Mouse (Mus musculus) CH12.LX (cell line): Measurements from ENCODE around the gene Defb25. TPM values are rescaled to one million over a fixed set of nuclear protein-coding genes. Genes with fewer than 3 reads are reported as not detected.

Experiments
- DNase-seq: peaks from one replicate; pipeline ENCODE4 v3.0.0-alpha.2; 2013; ENCODE audit errors: extremely low read depth
- H3K27ac ChIP-seq: 2 replicates; pipeline ENCODE4 v1.5.1; 2012; ENCODE audit warnings: low read depth, mild to moderate bottlenecking, control low read depth, moderate library complexity; ENCODE audit not compliant: insufficient read depth
- H3K27me3 ChIP-seq: replicated peaks from 2 replicates; pipeline ENCODE3; 2012; ENCODE audit warnings: inconsistent platforms
- H3K36me3 ChIP-seq, 2 experiments: replicated peaks in 1 of 2; 2 replicates each; pipeline versions ENCODE3 to v1.6.1; 2012; ENCODE audit warnings: inconsistent platforms in 1 of 2, low read length in 1 of 2, mild to moderate bottlenecking in 1 of 2, mixed read lengths in 1 of 2, moderate library complexity in 1 of 2; ENCODE audit not compliant: control insufficient read depth in 1 of 2, insufficient read depth in 1 of 2
- H3K4me1 ChIP-seq, 2 experiments: 2 replicates each; pipeline ENCODE4 v1.6.1; 2012; ENCODE audit warnings: inconsistent platforms in 1 of 2, moderate library complexity in 1 of 2; ENCODE audit not compliant: insufficient read depth in 2 of 2, control insufficient read depth in 1 of 2
- H3K4me2 ChIP-seq: 2 replicates; pipeline ENCODE4 v1.6.1; 2012; ENCODE audit warnings: low read depth, mild to moderate bottlenecking, control low read depth; ENCODE audit not compliant: poor library complexity, insufficient read depth, severe bottlenecking
- H3K4me3 ChIP-seq, 3 experiments: fragments of 150-350 bp in 1 of 3; sonication (generic) in 1 of 3; replicated peaks in 1 of 3; 2 replicates each; pipeline versions ENCODE3 to v1.5.1; 2011 to 2012; ENCODE audit warnings: low read depth in 2 of 3, low read length in 2 of 3, mild to moderate bottlenecking in 2 of 3, moderate library complexity in 2 of 3, control low read depth in 1 of 3, improper control_type of control experiment in 1 of 3, inconsistent platforms in 1 of 3, mixed read lengths in 1 of 3; ENCODE audit not compliant: poor library complexity in 1 of 3
- H3K79me2 ChIP-seq: replicated peaks from 2 replicates; pipeline ENCODE4 v1.6.1; 2012; ENCODE audit warnings: mild to moderate bottlenecking, moderate library complexity; ENCODE audit not compliant: control insufficient read depth, poor library complexity, insufficient read depth, severe bottlenecking; ENCODE audit errors: extremely low read depth
- H3K9ac ChIP-seq: 2 replicates; pipeline ENCODE4 v1.6.1; 2012; ENCODE audit warnings: low read depth, mild to moderate bottlenecking, control low read depth, moderate library complexity; ENCODE audit not compliant: insufficient read depth
- H3K9me3 ChIP-seq: replicated peaks from 2 replicates; pipeline ENCODE3; 2012; ENCODE audit warnings: low read length, inconsistent platforms, mixed read lengths
- CHD1 ChIP-seq: IDR thresholded peaks from 2 replicates; pipeline ENCODE4 v1.6.1; 2012; ENCODE audit warnings: low read depth, low read length, improper control_type of control experiment, inconsistent platforms
- CHD2 ChIP-seq: IDR thresholded peaks from 2 replicates; pipeline ENCODE4 v1.6.1; 2011; ENCODE audit warnings: low read length, improper control_type of control experiment
- CTCF ChIP-seq, 2 experiments: IDR thresholded peaks in 1 of 2; conservative IDR thresholded peaks in 1 of 2; 2 replicates each; pipeline ENCODE4 v1.5.1; 2011 to 2012; ENCODE audit warnings: low read depth in 2 of 2, low read length in 2 of 2, improper control_type of control experiment in 1 of 2, inconsistent platforms in 1 of 2, mild to moderate bottlenecking in 1 of 2, moderate library complexity in 1 of 2
- E2F4 ChIP-seq: IDR thresholded peaks from 2 replicates; pipeline ENCODE4 v1.6.1; 2011; ENCODE audit warnings: low read depth, low read length, improper control_type of control experiment; ENCODE audit not compliant: insufficient replicate concordance
- ELF1 ChIP-seq: IDR thresholded peaks from 2 replicates; pipeline ENCODE4 v1.6.1; 2014; ENCODE audit warnings: low read depth, mild to moderate bottlenecking, inconsistent platforms, low read length, improper control_type of control experiment
- EP300 ChIP-seq: IDR thresholded peaks from 2 replicates; pipeline ENCODE4 v1.6.1; 2011; ENCODE audit warnings: low read length, improper control_type of control experiment
- GABPA ChIP-seq: IDR thresholded peaks from 2 replicates; pipeline ENCODE4 v1.6.1; 2012; ENCODE audit warnings: low read depth, low read length, improper control_type of control experiment, inconsistent platforms; ENCODE audit not compliant: insufficient replicate concordance
- IRF4 ChIP-seq: IDR thresholded peaks from 2 replicates; pipeline ENCODE4 v1.6.1; 2014; ENCODE audit warnings: low read depth, mild to moderate bottlenecking, inconsistent platforms, low read length, improper control_type of control experiment
- JUND ChIP-seq: conservative IDR thresholded peaks from 2 replicates; pipeline ENCODE4 v1.6.1; 2011; ENCODE audit warnings: low read depth, low read length, improper control_type of control experiment
- KAT2A ChIP-seq: IDR thresholded peaks from 2 replicates; pipeline ENCODE4 v1.6.1; 2012; ENCODE audit warnings: low read length, improper control_type of control experiment, inconsistent platforms; ENCODE audit not compliant: insufficient replicate concordance
- MAX ChIP-seq: IDR thresholded peaks from 2 replicates; pipeline ENCODE4 v1.6.1; 2011; ENCODE audit warnings: low read length, improper control_type of control experiment
- MAZ ChIP-seq: IDR thresholded peaks from 2 replicates; pipeline ENCODE4 v1.6.1; 2012; ENCODE audit warnings: low read depth, mild to moderate bottlenecking, inconsistent platforms, low read length, improper control_type of control experiment, moderate library complexity
- MEF2A ChIP-seq: IDR thresholded peaks from 2 replicates; pipeline ENCODE4 v1.6.1; 2014; ENCODE audit warnings: low read depth, mild to moderate bottlenecking, inconsistent platforms, low read length, improper control_type of control experiment, borderline replicate concordance
- MXI1 ChIP-seq: IDR thresholded peaks from 2 replicates; pipeline ENCODE4 v1.6.1; 2011; ENCODE audit warnings: mild to moderate bottlenecking, low read depth, low read length, improper control_type of control experiment
- MYC ChIP-seq: IDR thresholded peaks from 2 replicates; pipeline ENCODE4 v1.6.1; 2011; ENCODE audit warnings: low read depth, mild to moderate bottlenecking, improper control_type of control experiment, low read length
- NRF1 ChIP-seq: IDR thresholded peaks from 2 replicates; pipeline ENCODE4 v1.6.1; 2014; ENCODE audit warnings: low read depth, mild to moderate bottlenecking, inconsistent platforms, low read length, improper control_type of control experiment, moderate library complexity
- PAX5 ChIP-seq: IDR thresholded peaks from 2 replicates; pipeline ENCODE4 v1.6.1; 2012; ENCODE audit warnings: low read length, inconsistent platforms, mixed read lengths
- POLR2AphosphoS2 ChIP-seq: IDR thresholded peaks from 2 replicates; pipeline ENCODE4 v1.6.1; 2011; ENCODE audit warnings: low read depth, low read length, improper control_type of control experiment
- RAD21 ChIP-seq: IDR thresholded peaks from 2 replicates; pipeline ENCODE4 v1.6.1; 2011; ENCODE audit warnings: low read depth, mild to moderate bottlenecking, low read length, improper control_type of control experiment, moderate library complexity
- SIN3A ChIP-seq: IDR thresholded peaks from 2 replicates; pipeline ENCODE4 v1.6.1; 2012; ENCODE audit warnings: low read length, improper control_type of control experiment, inconsistent platforms
- TCF12 ChIP-seq: IDR thresholded peaks from 2 replicates; pipeline ENCODE4 v1.6.1; 2014; ENCODE audit warnings: low read depth, mild to moderate bottlenecking, inconsistent platforms, low read length, improper control_type of control experiment
- UBTF ChIP-seq: IDR thresholded peaks from 2 replicates; pipeline ENCODE4 v1.6.1; 2012; ENCODE audit warnings: low read depth, mild to moderate bottlenecking, inconsistent platforms, low read length, improper control_type of control experiment, moderate library complexity
- USF1 ChIP-seq: IDR thresholded peaks from 2 replicates; pipeline ENCODE4 v1.6.1; 2014; ENCODE audit warnings: low read depth, mild to moderate bottlenecking, inconsistent platforms, low read length, improper control_type of control experiment
- USF2 ChIP-seq: conservative IDR thresholded peaks from 2 replicates; pipeline ENCODE4 v1.6.1; 2011; ENCODE audit warnings: low read depth, low read length, improper control_type of control experiment
- ZKSCAN1 ChIP-seq: IDR thresholded peaks from 2 replicates; pipeline ENCODE4 v1.6.1; 2012; ENCODE audit warnings: low read depth, inconsistent platforms, low read length, improper control_type of control experiment, borderline replicate concordance
- ZMIZ1 ChIP-seq: IDR thresholded peaks from 2 replicates; pipeline ENCODE4 v1.6.1; 2012; ENCODE audit warnings: low read depth, mild to moderate bottlenecking, inconsistent platforms, low read length, improper control_type of control experiment
- dilution Hi-C: fragments of 300-500 bp; cut with MboI; formaldehyde crosslinking; loops from 2 replicates; pipeline ENCODE4 v1.14.3; 2020; ENCODE audit warnings: low sequenced_read_pairs; ENCODE audit not compliant: extremely low pct_unique_long_range_greater_than_20kb, extremely low pct_ligation_motif_present
- in situ Hi-C: fragments of 300-500 bp; cut with MboI; formaldehyde crosslinking; loops from 3 replicates; pipeline ENCODE4 v1.14.3; 2019; ENCODE audit warnings: low sequenced_read_pairs, low pct_ligation_motif_present, low pct_unique_long_range_greater_than_20kb, mixed read lengths
- polyA plus RNA-seq: library from polyadenylated mRNA; unstranded; fragments of >175 nt; gene quantifications from 2 replicates; pipeline ENCODE4 v1.2.1, GENCODE M21; 2012; ENCODE audit warnings: low read depth; ENCODE audit not compliant: insufficient read length
- total RNA-seq, 2 experiments: library from RNA; depleted of rRNA; stranded (reverse); fragments of 300-350 nt in 1 of 2; fragments of >200 nt in 1 of 2; gene quantifications; 2 replicates each; pipeline ENCODE4 v1.2.3; 2012 to 2014

The Defb25 gene
- total and polyA plus RNA-seq, 3 experiments, result 1.8 TPM; not detected in 2

- TF ChIP-seq ELF1 (peak; percentile 41; the same call in 1 of the 2 replicates), MAZ (no peak), RAD21 (no peak), CHD2 (peak; percentile 85), NRF1 (no peak), TCF12 (peak; percentile 77), ZKSCAN1 (no peak), CTCF (conservative IDR thresholded peaks at IDR 0.05 in 1 of 2, IDR thresholded peaks at IDR 0.05 in 1 of 2; ENCODE audit: low read depth in 2 of 2, low read length in 2 of 2) (no peak), GABPA (no peak), IRF4 (peak; percentile 51), JUND (no peak), PAX5 (no peak), MEF2A (0 out of 2 replicates have a peak, but pooled peaks have one; percentile 33)
Measured at GRCm38 (mm10) chr2:152670983-152671641, 48.3 kb upstream of the Defb25 start (continued).

DNA sequence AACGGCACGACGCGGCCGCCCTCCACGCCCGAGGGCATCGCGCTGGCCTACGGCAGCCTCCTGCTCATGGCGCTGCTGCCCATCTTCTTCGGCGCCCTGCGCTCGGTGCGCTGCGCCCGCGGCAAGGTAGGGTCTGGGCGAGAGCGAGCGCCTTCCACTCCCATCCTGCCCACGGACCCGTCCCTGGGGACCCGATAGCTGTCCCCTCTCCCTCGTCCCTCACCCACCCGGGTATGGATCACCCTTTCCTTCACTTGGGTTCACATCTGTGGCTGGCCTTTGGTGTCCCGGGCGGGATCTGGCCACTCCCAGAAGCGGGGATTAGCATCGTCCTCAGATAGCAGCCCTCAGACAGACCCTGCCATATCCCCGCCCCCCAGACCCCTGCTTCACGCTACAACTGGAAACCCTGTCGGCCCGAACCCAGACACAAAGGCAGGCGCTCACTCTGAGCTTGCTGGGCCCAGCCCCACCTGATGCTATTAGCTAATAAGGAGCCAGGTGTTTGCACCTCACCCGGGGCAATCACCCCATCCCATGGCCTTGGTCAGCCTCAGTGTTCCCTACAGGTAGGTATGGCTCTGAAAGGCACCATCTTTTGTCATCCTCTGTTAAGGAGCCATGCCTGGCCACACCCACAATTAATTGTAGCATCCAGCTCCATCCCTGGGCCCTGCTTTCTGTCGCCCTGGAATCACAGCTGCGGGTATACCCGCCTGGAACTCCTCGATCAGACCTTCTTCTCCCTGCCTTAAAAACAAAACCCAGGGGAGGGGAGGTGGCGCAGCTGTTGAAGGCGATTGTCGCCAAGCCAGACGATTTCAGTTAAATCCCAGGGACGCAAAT is 47.0 kb upstream of the Defb25 start:
- TF ChIP-seq USF2 (no peak), MXI1 (peak; percentile 72), JUND (no peak), MYC (no peak), CTCF (conservative IDR thresholded peaks at IDR 0.05 in 1 of 2, IDR thresholded peaks at IDR 0.05 in 1 of 2; ENCODE audit: low read depth in 2 of 2, low read length in 2 of 2) (no peak), POLR2AphosphoS2 (no peak), KAT2A (no peak), CHD1 (0 out of 2 replicates have a peak, but pooled peaks have one; percentile 28), EP300 (no peak), IRF4 (no peak), SIN3A (peak; percentile 52; the same call in 1 of the 2 replicates), MAX (0 out of 2 replicates have a peak, but pooled peaks have one; percentile 16), USF1 (no peak), UBTF (peak; percentile 74), ZMIZ1 (no peak), E2F4 (no peak), MAZ (no peak)
- H3K9ac ChIP-seq, result peak overlapping the region; percentile 81
- peak overlapping the region; percentile 79 to 96 (median 92) for H3K4me3 ChIP-seq
- peaks cover 52% of the 10 kb centered on the region for H3K79me2 ChIP-seq
- no peak for DNase-seq
- dilution Hi-C loops (no loop called here), in situ Hi-C loops (loop anchor here (5.0 kb wide), 1 partner anchor 53 kb away; no protein-coding TSS in a partner anchor)
- H3K27me3 ChIP-seq, result no peaks in the 10 kb centered on the region
- H3K4me2 ChIP-seq, result peak overlapping the region; percentile 90
- H3K27ac ChIP-seq, result peak overlapping the region; percentile 78
- peaks cover 11 to 35% of the 10 kb centered on the region in 2 experiments for H3K4me1 ChIP-seq
- H3K36me3 ChIP-seq, result peaks cover 8 to 28% of the 10 kb centered on the region in 2 experiments
- no peaks in the 10 kb centered on the region for H3K9me3 ChIP-seq
